Mouse (Mus musculus) E14TG2a.4 (cell line): ENCODE results near the gene Cc2d1b.

Experiments used
- CTCF ChIP-seq: conservative IDR thresholded peaks from 2 replicates; pipeline ENCODE4 v1.5.1; 2014; ENCODE audit warnings: low read length
- NANOG ChIP-seq: IDR thresholded peaks from 2 replicates; pipeline ENCODE4 v1.6.1; 2014; ENCODE audit warnings: borderline replicate concordance, low read length, mixed read lengths
- POU5F1 ChIP-seq: IDR thresholded peaks from 2 replicates; pipeline ENCODE4 v1.6.1; 2014; ENCODE audit warnings: low read length, borderline replicate concordance

DNA sequence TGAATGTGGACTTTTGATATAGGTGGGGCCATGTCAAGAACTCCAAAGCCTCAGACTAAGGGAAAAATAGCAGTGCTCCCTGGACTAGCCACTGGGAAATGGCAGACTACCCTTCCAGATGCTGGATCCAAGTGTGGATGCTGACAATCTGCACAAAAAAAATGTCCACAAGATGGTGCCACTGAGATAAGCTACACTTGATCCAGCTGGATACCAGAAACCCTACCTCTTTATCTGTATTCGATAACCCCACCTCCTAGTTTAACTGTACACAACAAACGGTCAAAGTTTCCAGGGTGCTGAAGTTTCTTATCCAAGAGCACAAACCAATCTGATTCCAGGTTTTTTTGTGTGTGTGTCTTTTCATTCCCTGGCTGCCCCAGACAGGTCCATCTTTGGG, 44.7 kb downstream of the Cc2d1b start:
- TF ChIP-seq CTCF (peak; percentile 69), NANOG (no peak), POU5F1 (no peak)
